Comparison of ENCODE assay signal across 15 mouse cellular contexts in genomic region chr6:128887091-128887790, GRCm38 (mm10). TPM values are rescaled to one million over a fixed set of nuclear protein-coding genes. Genes with fewer than 3 reads are reported as not detected.
DNase-seq lines count a peak whose midpoint lies in the region; ATAC-seq lines count a peak whose summit lies in the region.
"Not testable (repeated sequence)": the region's sequence is repeated elsewhere in the genome, so short reads cannot be mapped to it uniquely, and the experiment has no call there.
"Had no signal": no experiment of that assay in that cellular context is flagged by ENCODE, and none has a peak within 500 bp of the region (broad histone marks: within the 10 kb centered on the region; RNA-seq: fewer than 3 reads in every experiment).

Clec2i (plus strand) TSS chr6:128887588.

- ATAC-seq in CD4-positive, CD25-positive, alpha-beta regulatory T cell, adult 4 months = peak; percentile 75
- ATAC-seq in neutrophil, adult 5-6 weeks (ENCODE audit: extremely low read depth, insufficient number of reproducible peaks, low FRiP score, poor library complexity, severe bottlenecking) = peak; percentile 68

- intact Hi-C loops in left cerebral cortex, postnatal 36 days (cut with DNase I) = not testable (repeated sequence)

- peak; percentile 11 to 74 for DNase-seq in frontal cortex, adult 2 months (ENCODE audit: extremely low spot score in 1 of 2, low spot score in 1 of 2)
- DNase-seq in layer of hippocampus, adult 11-12 months (ENCODE audit: low spot score) = peak; percentile 21
- peak; percentile 6 to 16 for DNase-seq in left cerebral cortex, postnatal 36 days (ENCODE audit: low spot score in 2 of 2)
- DNase-seq in lung, postnatal 25 days (ENCODE audit: low spot score) = peak; percentile 57
- peak; percentile 58 to 68 for DNase-seq in spleen, adult 18-20 months
- DNase-seq in thymus, postnatal 25 days = peak; percentile 79

RNA-seq across cellular contexts. Expression of gene Clec2i, which starts in this region (rescaled TPM):
- polyA plus RNA-seq in CD4-positive, CD25-positive, alpha-beta regulatory T cell, adult 4 months (2017; shearing (Covaris generic)) = 100 to 1,000 TPM in 1 of 2 experiments, 10 to 100 TPM in 1; 98.3 to 104 TPM
- 0.12 and 0.15 TPM in 2 replicates for polyA plus RNA-seq in frontal cortex, adult 2 months (2012; rRNA removed)
- total RNA-seq in left cerebral cortex, postnatal 36 days (2021) = not detected
- total RNA-seq in neutrophil, adult 5-6 weeks (2017) = 148 and 170 TPM in 2 replicates
- total RNA-seq: heart, postnatal 4 days; layer of hippocampus, adult 8-10 months had no signal
- polyA plus RNA-seq: forebrain, embryonic 15.5 days; heart, embryonic 11.5 days; limb, embryonic 12.5 days; midbrain, embryonic 15.5 days; neural tube, embryonic 13.5 days had no signal

Comparison
In these comparisons a context has a peak if more than half of its experiments do, and no peak if none do; other contexts are left out.
1. Peak in every context shown above with its lines: DNase-seq and ATAC-seq.
2. RNA of gene Clec2i (total RNA-seq): 148 to 170 TPM in neutrophil, adult 5-6 weeks; not detected in left cerebral cortex, postnatal 36 days; every median in the first group is over 100 times any median in the second.
3. RNA of gene Clec2i (polyA plus RNA-seq): 98.3 to 104 TPM in CD4-positive, CD25-positive, alpha-beta regulatory T cell, adult 4 months; 0.12 to 0.15 TPM in frontal cortex, adult 2 months; every median in the first group is over 10 times any median in the second.
4. Peak in DNase-seq in frontal cortex, adult 2 months; RNA of the gene not detected or under 1 TPM.
5. Peak in DNase-seq in left cerebral cortex, postnatal 36 days; RNA of the gene not detected or under 1 TPM.
6. DNase-seq: peak in every context shown above with its lines; median percentile 79 in thymus, postnatal 25 days; 63 in spleen, adult 18-20 months; 57 in lung, postnatal 25 days; 42 in frontal cortex, adult 2 months; 21 in layer of hippocampus, adult 11-12 months; 11 in left cerebral cortex, postnatal 36 days.